Mouse (Mus musculus) embryonic facial prominence, embryonic 13.5 days (tissue): ENCODE measurements around the gene Gm10840. TPM values are rescaled to one million over a fixed set of nuclear protein-coding genes. Genes with fewer than 3 reads are reported as not detected.
"Not testable (repeated sequence)": the region's sequence is repeated elsewhere in the genome, so short reads cannot be mapped to it uniquely, and the experiment has no call there.

Experiments
- ATAC-seq: fragments of 200-750 bp; cut with Nextera tagmentation; 2 replicates; pipeline ENCODE4 v1.8.0; 2017; ENCODE audit warnings: low read depth; ENCODE audit not compliant: insufficient number of reproducible peaks, insufficient read depth, low FRiP score, low TSS enrichment
- H3K27ac ChIP-seq: fragments of 300-500 bp; sonication (generic); 2 replicates; pipeline ENCODE4 v1.5.1; 2015; ENCODE audit warnings: moderate library complexity, mild to moderate bottlenecking, inconsistent platforms
- H3K27me3 ChIP-seq: fragments of 300-500 bp; sonication (generic); 2 replicates; pipeline ENCODE4 v1.6.1; 2015; ENCODE audit warnings: mild to moderate bottlenecking, inconsistent platforms
- H3K36me3 ChIP-seq: fragments of 300-500 bp; sonication (generic); 2 replicates; pipeline ENCODE4 v1.6.1; 2015; ENCODE audit warnings: mild to moderate bottlenecking, inconsistent platforms
- H3K4me1 ChIP-seq: fragments of 300-500 bp; sonication (generic); 2 replicates; pipeline ENCODE4 v1.6.1; 2015; ENCODE audit warnings: inconsistent platforms
- H3K4me2 ChIP-seq: fragments of 300-500 bp; sonication (generic); 2 replicates; pipeline ENCODE4 v1.6.1; 2015; ENCODE audit warnings: moderate library complexity, mild to moderate bottlenecking, inconsistent platforms
- H3K4me3 ChIP-seq: fragments of 300-500 bp; sonication (generic); 2 replicates; pipeline ENCODE4 v1.5.1; 2015; ENCODE audit warnings: mild to moderate bottlenecking, inconsistent platforms
- H3K9ac ChIP-seq: fragments of 300-500 bp; sonication (generic); 2 replicates; pipeline ENCODE4 v1.6.1; 2015; ENCODE audit warnings: mild to moderate bottlenecking, inconsistent platforms
- H3K9me3 ChIP-seq: fragments of 300-500 bp; sonication (generic); 2 replicates; pipeline ENCODE4 v1.6.1; 2016; ENCODE audit warnings: inconsistent platforms
- WGBS: fragments of 180-500 bp; shearing (Covaris S2); methylation state at CpG from one replicate; pipeline ENCODE4 v1.1.7; 2015; ENCODE audit warnings: mixed read lengths; 5-methylcytosine and 5-hydroxymethylcytosine counted together
- polyA plus RNA-seq: library from polyadenylated mRNA; unstranded; fragments of >200 nt; fragmentation: Nextera tagmentation; extraction: Ambion mirVana; gene quantifications from 2 replicates; pipeline ENCODE4 v1.2.1, GENCODE M21; 2015

The Gm10840 gene
- polyA plus RNA-seq, 1 experiment from 2014 or later: not detected

GRCm38 (mm10) chr11:106187326-106187725 is 26.7 kb downstream of the Gm10840 start:
- H3K9ac ChIP-seq: no peak overlapping the region
- ATAC-seq: no peak
- H3K27me3 ChIP-seq: no peaks in the 10 kb centered on the region
- no peak overlapping the region for H3K27ac ChIP-seq
- H3K4me1 ChIP-seq: peaks cover 5% of the 10 kb centered on the region
- peaks cover 12% of the 10 kb centered on the region for H3K36me3 ChIP-seq
- no peak overlapping the region for H3K4me2 ChIP-seq
- no peak overlapping the region for H3K4me3 ChIP-seq
- 92% methylated on average over 4 of the region's 4 CpGs for WGBS
- no peaks in the 10 kb centered on the region for H3K9me3 ChIP-seq

GRCm38 (mm10) chr11:106191716-106192115 is 31.1 kb downstream of the Gm10840 start:
- WGBS: 94% methylated on average over 3 of the region's 3 CpGs
- Histone ChIP-seq H3K9me3 (no peaks in the 10 kb centered on the region), H3K36me3 (peaks cover 5% of the 10 kb centered on the region; the same call in 1 of the 2 replicates), H3K4me2 (no peak overlapping the region), H3K9ac (no peak overlapping the region), H3K4me3 (no peak overlapping the region; the same call in 1 of the 2 replicates), H3K27ac (no peak overlapping the region), H3K4me1 (peaks cover 14% of the 10 kb centered on the region), H3K27me3 (no peaks in the 10 kb centered on the region)
- ATAC-seq: no peak

DNA sequence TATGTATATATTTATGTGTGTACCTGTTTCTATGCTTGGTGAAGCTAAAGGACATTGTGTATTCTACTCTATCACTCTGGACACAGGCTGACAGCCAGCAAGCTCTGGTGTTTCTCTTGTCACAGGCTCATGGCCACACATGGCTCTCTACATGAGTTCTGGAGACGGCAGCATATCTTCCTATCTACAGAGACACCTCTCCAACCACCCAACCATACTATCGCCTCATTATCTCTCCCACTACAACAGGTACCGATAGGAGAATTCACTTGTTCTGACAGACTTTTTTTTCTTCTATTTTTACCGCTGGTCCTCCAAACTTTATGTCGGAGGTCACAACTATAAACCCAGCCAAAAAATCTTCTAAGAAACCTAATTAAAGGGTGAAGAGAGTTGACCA is 31.6 kb downstream of the Gm10840 start:
- 90% methylated on average over 5 of the region's 5 CpGs for WGBS
- ATAC-seq: no peak

DNA sequence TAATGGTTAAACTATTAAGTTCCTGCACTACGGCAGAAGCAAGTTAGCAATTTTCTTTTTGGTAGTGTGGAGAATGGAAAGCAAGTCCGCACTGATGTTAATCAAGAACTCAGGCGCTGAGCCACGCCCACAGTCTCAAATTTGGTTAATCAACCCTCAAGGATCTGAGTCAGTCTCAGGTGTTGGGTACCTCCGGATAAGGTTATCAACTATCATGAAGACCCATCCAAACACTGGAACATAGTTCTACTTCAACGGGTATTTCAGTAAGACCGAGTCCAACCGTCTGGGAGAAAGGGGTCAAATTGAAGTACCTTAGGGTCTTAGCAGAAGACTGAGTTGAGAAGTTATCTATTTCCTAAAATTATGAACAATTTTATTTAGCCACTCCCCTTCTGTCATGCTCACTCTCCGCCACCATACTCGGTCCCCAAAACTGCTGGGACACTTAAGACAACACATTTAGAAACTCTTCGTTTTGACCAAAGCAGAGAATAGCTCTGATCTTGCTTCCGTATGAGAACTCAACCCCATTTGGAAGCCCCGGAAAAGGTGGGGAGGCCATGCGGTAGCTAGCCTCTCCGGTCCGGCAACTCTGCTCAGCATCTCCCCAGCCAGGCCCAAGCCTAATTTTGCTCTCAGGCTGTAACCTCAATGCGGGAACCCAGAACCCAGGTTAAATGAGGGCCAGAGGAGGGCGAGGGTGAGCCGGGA is 32.2 kb downstream of the Gm10840 start:
- no peaks in the 10 kb centered on the region for H3K27me3 ChIP-seq
- H3K9ac ChIP-seq: peak overlapping the region; percentile 80
- peak overlapping the region; percentile 63 for H3K4me2 ChIP-seq
- H3K27ac ChIP-seq: peak overlapping the region; percentile 89
- ATAC-seq: peak; percentile 0; the same call in 1 of the 2 replicates
- peaks cover 14% of the 10 kb centered on the region for H3K4me1 ChIP-seq
- H3K4me3 ChIP-seq: peak overlapping the region; percentile 67
- peaks cover 16% of the 10 kb centered on the region for H3K36me3 ChIP-seq
- WGBS: 7% methylated on average over 19 of the region's 19 CpGs
- H3K9me3 ChIP-seq: no peaks in the 10 kb centered on the region

More for the DNA sequence above, 31.6 kb downstream of the Gm10840 start:
- peaks cover 14% of the 10 kb centered on the region for H3K4me1 ChIP-seq
- H3K4me2 ChIP-seq: peak overlapping the region; percentile 63
- peaks cover 11% of the 10 kb centered on the region for H3K36me3 ChIP-seq
- H3K9ac ChIP-seq: peak overlapping the region; percentile 80; the same call in 1 of the 2 replicates
- peak overlapping the region; percentile 67 for H3K4me3 ChIP-seq
- no peaks in the 10 kb centered on the region for H3K27me3 ChIP-seq
- no peak overlapping the region for H3K27ac ChIP-seq
- no peaks in the 10 kb centered on the region for H3K9me3 ChIP-seq

GRCm38 (mm10) chr11:106193371-106194154 is 32.9 kb downstream of the Gm10840 start:
- H3K27ac ChIP-seq: peak overlapping the region; percentile 90
- H3K4me1 ChIP-seq: peaks cover 14% of the 10 kb centered on the region
- H3K9ac ChIP-seq: peak overlapping the region; percentile 80
- peak overlapping the region; percentile 63 for H3K4me2 ChIP-seq
- ATAC-seq: peak; percentile 93
- H3K27me3 ChIP-seq: no peaks in the 10 kb centered on the region
- H3K4me3 ChIP-seq: peak overlapping the region; percentile 67
- WGBS: under 1% methylated on average over 44 of the region's 44 CpGs
- no peaks in the 10 kb centered on the region for H3K9me3 ChIP-seq
- peaks cover 24% of the 10 kb centered on the region for H3K36me3 ChIP-seq

- Histone ChIP-seq H3K27me3 (no peaks in the 10 kb centered on the region), H3K4me3 (peak overlapping the region; percentile 67), H3K9ac (peak overlapping the region; percentile 78), H3K36me3 (peaks cover 26% of the 10 kb centered on the region), H3K9me3 (no peaks in the 10 kb centered on the region), H3K27ac (peak overlapping the region; percentile 90), H3K4me2 (peak overlapping the region; percentile 63), H3K4me1 (peaks cover 14% of the 10 kb centered on the region)
- ATAC-seq: no peak
- 35% methylated on average over 3 of the region's 3 CpGs for WGBS
These were observed 33.5 kb downstream of the Gm10840 start for GRCm38 (mm10) chr11:106194155-106194541.

- Histone ChIP-seq H3K4me3 (no peak overlapping the region), H3K27me3 (no peaks in the 10 kb centered on the region), H3K9ac (no peak overlapping the region), H3K36me3 (peaks cover 31% of the 10 kb centered on the region), H3K4me1 (peaks cover 14% of the 10 kb centered on the region), H3K9me3 (no peaks in the 10 kb centered on the region), H3K27ac (no peak overlapping the region), H3K4me2 (no peak overlapping the region)
- ATAC-seq: no peak
- 90% methylated on average over 7 of the region's 7 CpGs for WGBS
These were observed 34.2 kb downstream of the Gm10840 start for GRCm38 (mm10) chr11:106194891-106195290.

DNA sequence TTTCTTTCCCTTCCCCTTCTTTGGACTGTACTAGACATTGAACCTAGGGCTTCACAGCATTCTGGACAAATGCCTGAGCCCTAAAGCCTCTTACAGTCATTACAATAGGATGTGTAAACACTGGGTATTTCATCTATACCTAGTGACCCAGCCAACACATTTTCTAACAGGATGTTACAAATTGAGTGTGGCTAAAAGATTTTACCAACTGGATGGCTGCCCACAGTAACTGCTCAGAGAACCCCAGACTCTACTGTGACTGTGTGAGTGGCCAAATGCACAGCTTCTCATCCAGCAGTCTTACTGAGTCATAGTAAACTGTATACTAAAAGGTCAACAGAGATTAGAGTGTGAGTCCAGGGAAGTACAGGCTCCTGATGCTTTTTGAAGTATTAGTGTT is 34.7 kb downstream of the Gm10840 start:
- Histone ChIP-seq H3K27ac (no peak overlapping the region), H3K4me3 (no peak overlapping the region), H3K9me3 (no peaks in the 10 kb centered on the region)

DNA sequence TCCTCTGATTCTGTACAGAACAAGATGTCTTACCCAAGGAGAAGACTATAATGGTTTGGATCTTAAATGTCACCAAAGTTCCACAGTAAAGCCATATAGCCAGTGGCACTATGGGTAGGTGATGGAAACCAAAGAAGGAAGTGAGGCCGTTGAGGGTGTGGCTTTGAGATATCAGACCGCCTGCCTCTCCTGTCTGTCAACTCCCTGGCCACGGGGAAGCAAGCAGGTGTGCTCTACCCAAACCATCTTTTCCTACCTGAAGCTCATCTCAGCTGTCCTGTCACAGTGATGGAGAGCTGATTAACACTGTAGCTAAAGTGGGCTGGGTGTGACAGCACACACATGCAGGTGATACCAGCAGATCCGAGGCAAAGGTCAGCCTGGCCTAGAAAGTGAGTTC is 37.6 kb downstream of the Gm10840 start:
- Histone ChIP-seq H3K4me2 (no peak overlapping the region), H3K27me3 (no peaks in the 10 kb centered on the region), H3K27ac (no peak overlapping the region), H3K9me3 (no peaks in the 10 kb centered on the region), H3K4me1 (peaks cover 5% of the 10 kb centered on the region; the same call in 1 of the 2 replicates), H3K9ac (no peak overlapping the region), H3K36me3 (peaks cover 63% of the 10 kb centered on the region), H3K4me3 (no peak overlapping the region)
- no peak for ATAC-seq
- WGBS: 87% methylated on average over 4 of the region's 4 CpGs

More for the DNA sequence above, 34.7 kb downstream of the Gm10840 start:
- H3K4me2 ChIP-seq: no peak overlapping the region
- peaks cover 14% of the 10 kb centered on the region for H3K4me1 ChIP-seq
- no peaks in the 10 kb centered on the region for H3K27me3 ChIP-seq
- no peak for ATAC-seq
- peaks cover 35% of the 10 kb centered on the region for H3K36me3 ChIP-seq
- H3K9ac ChIP-seq: no peak overlapping the region

DNA sequence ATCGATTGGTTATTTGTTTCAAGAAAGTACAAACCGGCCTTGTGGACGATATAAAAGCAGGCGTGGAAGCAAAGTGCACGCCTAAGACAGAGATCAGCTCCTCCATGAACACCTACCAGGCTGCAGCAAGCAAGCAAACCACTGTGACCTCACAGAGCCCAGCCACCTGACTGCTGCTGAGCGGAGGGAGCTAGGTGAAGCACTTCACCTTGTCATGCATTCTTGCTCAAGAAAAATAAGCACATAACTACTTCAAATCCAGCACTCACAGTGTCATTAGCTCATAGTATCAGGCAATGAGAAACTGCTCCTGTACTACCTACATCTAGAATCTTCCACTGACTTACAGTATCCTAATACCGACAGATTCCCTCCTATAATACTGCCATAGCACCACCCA is 39.3 kb downstream of the Gm10840 start:
- not testable (repeated sequence) for H3K9me3 ChIP-seq, ATAC-seq, H3K27ac ChIP-seq, H3K4me3 ChIP-seq, H3K4me2 ChIP-seq, H3K4me1 ChIP-seq, H3K27me3 ChIP-seq, H3K9ac ChIP-seq
- peaks cover 79% of the 10 kb centered on the region for H3K36me3 ChIP-seq
- WGBS: 95% methylated on average over 7 of the region's 7 CpGs

- ATAC-seq: no peak
- 75% methylated on average over 6 of the region's 6 CpGs for WGBS
- Histone ChIP-seq H3K27ac (no peak overlapping the region), H3K4me2 (no peak overlapping the region), H3K27me3 (no peaks in the 10 kb centered on the region), H3K4me1 (no peaks in the 10 kb centered on the region), H3K9me3 (no peaks in the 10 kb centered on the region), H3K4me3 (no peak overlapping the region), H3K9ac (no peak overlapping the region), H3K36me3 (peaks cover 86% of the 10 kb centered on the region)
These were observed 40.1 kb downstream of the Gm10840 start for GRCm38 (mm10) chr11:106200756-106201155.
